Mouse (Mus musculus): ENCODE measurements around the gene Dnajc16. TPM values are rescaled to one million over a fixed set of nuclear protein-coding genes. Genes with fewer than 3 reads are reported as not detected.
A peak's percentile ranks its signal among the peaks of the same experiment; 100 is the strongest.
"Not testable (repeated sequence)": the region's sequence is repeated elsewhere in the genome, so short reads cannot be mapped to it uniquely, and the experiment has no call there.

Dnajc16 gene
- total RNA-seq, 2 experiments from 2014 or later: 13.2 to 13.3 TPM

GRCm38 (mm10) chr4:141796954-141797353 is 6.2 kb upstream of the Dnajc16 start:
- no peak for DNase-seq (ENCODE audit: low spot score)

GRCm38 (mm10) chr4:141796356-141796755 is 5.6 kb upstream of the Dnajc16 start:
- DNase-seq (ENCODE audit: low spot score): no peak

- DNase-seq (ENCODE audit: low spot score): no peak
Observed at GRCm38 (mm10) chr4:141794152-141794535, 3.4 kb upstream of the Dnajc16 start.

GRCm38 (mm10) chr4:141793282-141794151 is 2.8 kb upstream of the Dnajc16 start, which contains the start of gene Casp9:
TSS of gene Casp9 (plus strand) at chr4:141793612.
- peak; percentile 99 for DNase-seq (ENCODE audit: low spot score)

- no peak for DNase-seq (ENCODE audit: low spot score)
Observed at GRCm38 (mm10) chr4:141792554-141793281, 2.0 kb upstream of the Dnajc16 start.

- DNase-seq (ENCODE audit: low spot score): no peak
Observed at GRCm38 (mm10) chr4:141791951-141792350, 1.2 kb upstream of the Dnajc16 start.

- no peak for DNase-seq (ENCODE audit: low spot score)
Observed at GRCm38 (mm10) chr4:141791486-141791885, 755 bp upstream of the Dnajc16 start.

GRCm38 (mm10) chr4:141789564-141790218 is 1.0 kb downstream of the Dnajc16 start:
- no peak for DNase-seq (ENCODE audit: low spot score)

GRCm38 (mm10) chr4:141787462-141787861 is 3.3 kb downstream of the Dnajc16 start:
- no peak for DNase-seq (ENCODE audit: low spot score)

GRCm38 (mm10) chr4:141787046-141787445 is 3.7 kb downstream of the Dnajc16 start:
- DNase-seq (ENCODE audit: low spot score): no peak

- no peak for DNase-seq (ENCODE audit: low spot score)
Observed at GRCm38 (mm10) chr4:141786141-141786540, 4.6 kb downstream of the Dnajc16 start.

- no peak for DNase-seq (ENCODE audit: low spot score)
Observed at GRCm38 (mm10) chr4:141784835-141785234, 5.9 kb downstream of the Dnajc16 start.

- DNase-seq (ENCODE audit: low spot score): no peak
Observed at GRCm38 (mm10) chr4:141781201-141781985, 9.3 kb downstream of the Dnajc16 start.

GRCm38 (mm10) chr4:141779828-141780227 is 10.9 kb downstream of the Dnajc16 start:
- DNase-seq (ENCODE audit: low spot score): no peak

GRCm38 (mm10) chr4:141773019-141773418 is 17.7 kb downstream of the Dnajc16 start:
- not testable (repeated sequence) for DNase-seq (ENCODE audit: low spot score)

- DNase-seq (ENCODE audit: low spot score): no peak
Observed at GRCm38 (mm10) chr4:141771823-141772222, 18.9 kb downstream of the Dnajc16 start.

GRCm38 (mm10) chr4:141769501-141770160 is 21.1 kb downstream of the Dnajc16 start:
- DNase-seq (ENCODE audit: low spot score): no peak

- no peak for DNase-seq (ENCODE audit: low spot score)
Observed at GRCm38 (mm10) chr4:141767353-141768036, 23.2 kb downstream of the Dnajc16 start.

GRCm38 (mm10) chr4:141766668-141767352 is 23.9 kb downstream of the Dnajc16 start:
- DNase-seq (ENCODE audit: low spot score): no peak
